Comparison of ENCODE assay signal across 8 mouse cellular contexts in the genomic region with DNA sequence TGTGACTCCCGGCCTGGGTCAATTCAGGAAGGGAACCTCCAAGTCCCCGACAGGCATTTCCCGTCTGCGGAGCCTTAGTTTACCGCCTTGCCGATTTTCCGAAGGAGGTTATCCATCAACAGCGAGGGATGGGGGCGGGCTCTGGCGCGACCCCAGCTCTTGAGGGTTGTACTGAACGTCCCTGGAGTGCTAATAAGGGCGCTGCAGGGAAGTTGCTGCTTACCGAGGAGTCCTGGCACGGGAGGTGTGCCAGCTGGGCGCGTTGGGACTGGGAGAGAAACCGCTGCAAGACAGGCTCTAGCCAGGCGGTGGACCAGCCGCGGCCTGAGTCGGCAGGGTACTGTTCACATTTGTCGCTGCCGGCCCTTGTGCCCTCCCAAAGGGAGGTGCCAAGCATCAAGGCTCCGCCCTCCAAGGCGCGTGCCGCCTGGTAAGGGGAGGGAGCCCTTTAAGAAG. TPM values are rescaled to one million over a fixed set of nuclear protein-coding genes. Genes with fewer than 3 reads are reported as not detected.
DNase-seq lines count a peak whose midpoint lies in the region; ATAC-seq lines count a peak whose summit lies in the region.

No protein-coding gene starts in this region.

- intact Hi-C loops in left cerebral cortex, postnatal 10 days (cut with DNase I) = no loop called here

- peak; percentile 90 for DNase-seq in adipocyte (ENCODE audit: low spot score)
- peak; percentile 73 to 87 for DNase-seq in gastrocnemius, adult 8-10 months (ENCODE audit: low spot score in 2 of 2)
- DNase-seq in induced T-regulatory cell, adult 2 months (ENCODE audit: low read depth) = peak; percentile 92
- DNase-seq in left cerebral cortex, postnatal 10 days (ENCODE audit: extremely low spot score in 1 of 2, low spot score in 2 of 2) = peak; percentile 89 to 92
- DNase-seq in right cerebral cortex, postnatal 10 days (ENCODE audit: low spot score in 2 of 2) = peak; percentile 93 to 94
- DNase-seq in urinary bladder, postnatal 14 days (ENCODE audit: low spot score) = peak; percentile 86

- peak; percentile 88 for ATAC-seq in common myeloid progenitor, adult 5-6 weeks (replicated peaks; ENCODE audit: low read depth, poor library complexity, severe bottlenecking)
- peak; percentile 88 for ATAC-seq in megakaryocyte progenitor cell, adult 5-6 weeks (replicated peaks; ENCODE audit: poor library complexity)

RNA-seq across cellular contexts. Expression of gene Slc26a6, which starts 1.2 kb away (rescaled TPM):
- 1.3 and 1.8 TPM in 2 replicates for total RNA-seq in common myeloid progenitor, adult 5-6 weeks (2017)
- 10 to 100 TPM; 14.6 to 25.3 (median 16.4) TPM for total RNA-seq in gastrocnemius, adult 8-10 months (2022)
- total RNA-seq in left cerebral cortex, postnatal 10 days (2021) = 10 to 100 TPM; 35.3 to 41.3 TPM
- 7.2 and 11.7 TPM in 2 replicates for total RNA-seq in megakaryocyte progenitor cell, adult 5-6 weeks (2015)
- 3.0 and 4.7 TPM in 2 replicates for total RNA-seq in megakaryocyte progenitor cell, adult 5-6 weeks (2017)

RNA-seq across cellular contexts. Expression of gene Celsr3, which starts 28.1 kb away (rescaled TPM):
- total RNA-seq in common myeloid progenitor, adult 5-6 weeks (2017) = 0.10 and 0.23 TPM in 2 replicates
- under 1 TPM in 1 of 4 experiments, not detected in 3; 0.05 TPM for total RNA-seq in gastrocnemius, adult 8-10 months (2022)
- 10 to 100 TPM; 57.2 to 62.0 TPM for total RNA-seq in left cerebral cortex, postnatal 10 days (2021)
- 4.5 and 5.4 TPM in 2 replicates for total RNA-seq in megakaryocyte progenitor cell, adult 5-6 weeks (2015)
- 1.5 and 2.5 TPM in 2 replicates for total RNA-seq in megakaryocyte progenitor cell, adult 5-6 weeks (2017)

RNA-seq across cellular contexts. Expression of gene Nckipsd, which starts 46.1 kb away (rescaled TPM):
- 1.6 and 6.1 TPM in 2 replicates for total RNA-seq in common myeloid progenitor, adult 5-6 weeks (2017)
- 1 to 10 TPM; 3.6 to 4.9 (median 4.2) TPM for total RNA-seq in gastrocnemius, adult 8-10 months (2022)
- 10 to 100 TPM; 27.7 to 31.7 TPM for total RNA-seq in left cerebral cortex, postnatal 10 days (2021)
- total RNA-seq in megakaryocyte progenitor cell, adult 5-6 weeks (2015) = 8.4 and 8.7 TPM in 2 replicates
- total RNA-seq in megakaryocyte progenitor cell, adult 5-6 weeks (2017) = 5.0 and 5.5 TPM in 2 replicates

Comparison
In these comparisons a context has a peak if more than half of its experiments do, and no peak if none do; other contexts are left out.
1. Peak in every context shown above with its lines: DNase-seq and ATAC-seq.
2. RNA of gene Celsr3, which starts 28.1 kb away (total RNA-seq): 57.2 to 62.0 TPM in left cerebral cortex, postnatal 10 days; 1.5 to 5.4 TPM in megakaryocyte progenitor cell, adult 5-6 weeks, 0.10 to 0.23 TPM in common myeloid progenitor, adult 5-6 weeks and 0.05 TPM in gastrocnemius, adult 8-10 months; every median in the first group is over 4 times any median in the second.